Mouse (Mus musculus) adrenal gland (tissue): Measurements from ENCODE around the gene BC049762.

Source experiments
- intact Hi-C: fragments of 180-260 bp; cut with DNase I; formaldehyde crosslinking; loops from one replicate; pipeline ENCODE4 v1.15.1; 2025
- long read RNA-seq, 2 experiments: library from polyadenylated mRNA; unstranded; transcript quantifications; one replicate each; pipeline ENCODE4 v2.0.0; 2020; ENCODE audit warnings: borderline replicate concordance in 1 of 2; ENCODE audit not compliant: insufficient replicate concordance in 1 of 2

Gene BC049762
- long read RNA-seq, experiment 1 = 0 reads
- long read RNA-seq, experiment 2 = 0 reads

- intact Hi-C loops = no loop called here
These were observed at the start of gene BC049762 for GRCm38 (mm10) chr11:51262342-51263285. TSS of gene BC049762 (minus strand) at chr11:51263046.

GRCm38 (mm10) chr11:51311846-51312245, 49.0 kb upstream of the BC049762 start:
- intact Hi-C loops = no loop called here

GRCm38 (mm10) chr11:51308306-51308705, 45.5 kb upstream of the BC049762 start:
- intact Hi-C loops = no loop called here

- intact Hi-C loops = no loop called here
These were observed 41.2 kb upstream of the BC049762 start for GRCm38 (mm10) chr11:51303981-51304553.

GRCm38 (mm10) chr11:51302396-51302795, 39.5 kb upstream of the BC049762 start:
- intact Hi-C loops = no loop called here

- intact Hi-C loops = loop anchor here (10.0 kb wide), 1 partner anchor 146 kb away; no protein-coding TSS in a partner anchor
These were observed 35.8 kb upstream of the BC049762 start for GRCm38 (mm10) chr11:51298691-51299090.

- intact Hi-C loops = loop anchor here (10.0 kb wide), 1 partner anchor 149 kb away; no protein-coding TSS in a partner anchor
These were observed 32.9 kb upstream of the BC049762 start for GRCm38 (mm10) chr11:51295742-51296141.

GRCm38 (mm10) chr11:51293956-51294530, 31.2 kb upstream of the BC049762 start:
- intact Hi-C loops = loop anchor here (10.0 kb wide), 1 partner anchor 151 kb away; no protein-coding TSS in a partner anchor

- intact Hi-C loops = loop anchor here (10.0 kb wide), 1 partner anchor 154 kb away; no protein-coding TSS in a partner anchor
These were observed 27.5 kb upstream of the BC049762 start for GRCm38 (mm10) chr11:51290066-51290955.

- intact Hi-C loops = loop anchor here (2.0 to 10.0 kb wide), 2 partner anchors 155 to 245 kb away; no protein-coding TSS in a partner anchor
These were observed 26.8 kb upstream of the BC049762 start, which contains the start of gene Col23a1 for GRCm38 (mm10) chr11:51289564-51290041. TSS of gene Col23a1 (plus strand) at chr11:51289920.

GRCm38 (mm10) chr11:51274418-51274817, 11.6 kb upstream of the BC049762 start:
- intact Hi-C loops = no loop called here

- intact Hi-C loops = no loop called here
These were observed 2.5 kb upstream of the BC049762 start for GRCm38 (mm10) chr11:51265326-51265725.

GRCm38 (mm10) chr11:51264352-51264751, 1.5 kb upstream of the BC049762 start:
- intact Hi-C loops = no loop called here

- intact Hi-C loops = no loop called here
These were observed 513 bp upstream of the BC049762 start for GRCm38 (mm10) chr11:51263286-51263831.

GRCm38 (mm10) chr11:51261680-51262219, 1.1 kb downstream of the BC049762 start, which contains the start of gene Clk4:
TSS of gene Clk4 (plus strand) at chr11:51261730.
- intact Hi-C loops = no loop called here

- intact Hi-C loops = no loop called here
These were observed 5.8 kb downstream of the BC049762 start for GRCm38 (mm10) chr11:51257006-51257405.

GRCm38 (mm10) chr11:51242897-51243296, 19.9 kb downstream of the BC049762 start:
- intact Hi-C loops = no loop called here

- intact Hi-C loops = no loop called here
These were observed 28.2 kb downstream of the BC049762 start for GRCm38 (mm10) chr11:51234626-51235025.

- intact Hi-C loops = no loop called here
These were observed 35.7 kb downstream of the BC049762 start for GRCm38 (mm10) chr11:51227104-51227503.

GRCm38 (mm10) chr11:51220308-51220707, 42.5 kb downstream of the BC049762 start, which contains the start of gene Gm12569:
TSS of gene Gm12569 (plus strand) at chr11:51220473.
- intact Hi-C loops = no loop called here
